Mouse (Mus musculus) gastrocnemius, adult 2 months (tissue): ENCODE measurements around the gene Mta3. TPM values are rescaled to one million over a fixed set of nuclear protein-coding genes. Genes with fewer than 3 reads are reported as not detected.
"Not testable (repeated sequence)": the region's sequence is repeated elsewhere in the genome, so short reads cannot be mapped to it uniquely, and the experiment has no call there.

ENCODE experiments used
- DNase-seq: peaks from one replicate; pipeline ENCODE4 v3.0.0; 2022
- H3K27ac ChIP-seq: fragments of 200-600 bp; 2 replicates; pipeline ENCODE4 v1.8.1; 2022; ENCODE audit warnings: mild to moderate bottlenecking
- H3K4me3 ChIP-seq: fragments of 200-600 bp; 2 replicates; pipeline ENCODE4 v1.8.1; 2022; ENCODE audit warnings: mild to moderate bottlenecking, moderate library complexity
- CTCF ChIP-seq: fragments of 200-600 bp; IDR thresholded peaks from 2 replicates; pipeline ENCODE4 v1.8.1; 2022; ENCODE audit warnings: antibody characterized with exemption, mild to moderate bottlenecking, moderate library complexity
- intact Hi-C: fragments of 180-260 bp; cut with DNase I; formaldehyde crosslinking; loops from one replicate; pipeline ENCODE4 v1.15.1; 2025
- total RNA-seq, 2 experiments: library from RNA; stranded (reverse); gene quantifications; 2 replicates each; pipeline ENCODE4 v1.2.3; 2021

Mta3 gene
- total RNA-seq, 2 experiments from 2014 or later, result 7.7 to 10.2 TPM

- no peak overlapping the region for H3K4me3 ChIP-seq
- no peak for DNase-seq
- H3K27ac ChIP-seq, result no peak overlapping the region
- intact Hi-C loops, result no loop called here
- TF ChIP-seq CTCF, result no peak
Measured at GRCm38 (mm10) chr17:83854284-83854918, 148.4 kb downstream of the Mta3 start.

GRCm38 (mm10) chr17:83858413-83858812, 152.4 kb downstream of the Mta3 start:
- no peak for DNase-seq
- no peak for TF ChIP-seq CTCF
- Histone ChIP-seq H3K27ac (no peak overlapping the region), H3K4me3 (no peak overlapping the region)
- intact Hi-C loops, result no loop called here

GRCm38 (mm10) chr17:83859639-83860038, 153.7 kb downstream of the Mta3 start:
- Histone ChIP-seq H3K4me3 (no peak overlapping the region), H3K27ac (no peak overlapping the region)
- no peak for TF ChIP-seq CTCF
- intact Hi-C loops, result no loop called here
- no peak for DNase-seq

- intact Hi-C loops, result no loop called here
- no peak for TF ChIP-seq CTCF
- DNase-seq, result no peak
- H3K4me3 ChIP-seq, result no peak overlapping the region
- H3K27ac ChIP-seq, result no peak overlapping the region
Measured at GRCm38 (mm10) chr17:83860224-83860623, 154.3 kb downstream of the Mta3 start.

- Histone ChIP-seq H3K27ac (peak overlapping the region; percentile 91), H3K4me3 (peak overlapping the region; percentile 72)
- DNase-seq, intact Hi-C loops: not testable (repeated sequence)
Measured at GRCm38 (mm10) chr17:83860968-83861367, 155.0 kb downstream of the Mta3 start.

GRCm38 (mm10) chr17:83861444-83862133, 155.6 kb downstream of the Mta3 start:
- peak overlapping the region; percentile 72 for H3K4me3 ChIP-seq
- peak; percentile 95 for DNase-seq
- intact Hi-C loops, result no loop called here
- TF ChIP-seq CTCF, result no peak
- H3K27ac ChIP-seq, result peak overlapping the region; percentile 91

- intact Hi-C loops, result no loop called here
- no peak for TF ChIP-seq CTCF
Measured at GRCm38 (mm10) chr17:83862134-83862881, 156.3 kb downstream of the Mta3 start.

GRCm38 (mm10) chr17:83865366-83865765, 159.4 kb downstream of the Mta3 start:
- intact Hi-C loops, result no loop called here
- no peak for DNase-seq
- no peak overlapping the region for H3K27ac ChIP-seq

More at GRCm38 (mm10) chr17:83862134-83862881, 156.3 kb downstream of the Mta3 start:
- DNase-seq, result peak; percentile 70
- Histone ChIP-seq H3K4me3 (peak overlapping the region; percentile 72), H3K27ac (peak overlapping the region; percentile 91)

GRCm38 (mm10) chr17:83866582-83866981, 160.6 kb downstream of the Mta3 start:
- H3K4me3 ChIP-seq, result no peak overlapping the region
- DNase-seq, result peak; percentile 39
- no peak overlapping the region for H3K27ac ChIP-seq
- intact Hi-C loops, result no loop called here
- peak; percentile 69 for TF ChIP-seq CTCF

More at GRCm38 (mm10) chr17:83865366-83865765, 159.4 kb downstream of the Mta3 start:
- TF ChIP-seq CTCF, result no peak
- no peak overlapping the region for H3K4me3 ChIP-seq

- Histone ChIP-seq H3K4me3 (no peak overlapping the region), H3K27ac (no peak overlapping the region)
- TF ChIP-seq CTCF, result no peak
- intact Hi-C loops, result loop anchor here (5.0 to 10.0 kb wide), 2 partner anchors 512 to 614 kb away; no protein-coding TSS in a partner anchor
- no peak for DNase-seq
Measured at GRCm38 (mm10) chr17:83870385-83870784, 164.4 kb downstream of the Mta3 start.

Other genes starting within 250 kb of the Mta3 start
- 100 to 1,000 TPM; 151 to 172 TPM for gene Cox7a2l, start 188.8 kb upstream of the Mta3 start, total RNA-seq
- gene Kcng3, start 74.3 kb upstream of the Mta3 start, total RNA-seq, result not detected
- not detected for gene Haao, start 141.8 kb downstream of the Mta3 start, total RNA-seq